Mouse (Mus musculus) testis, adult 2 months (tissue): ENCODE measurements around the gene Tiam1.

Experiments
- CTCF ChIP-seq: fragments of 200-500 bp; IDR thresholded peaks from 2 replicates; pipeline ENCODE4 v1.5.1; 2012; ENCODE audit warnings: low read depth, mild to moderate bottlenecking, inconsistent platforms, low read length, moderate library complexity; ENCODE audit not compliant: control insufficient read depth, insufficient read depth, insufficient replicate concordance
- POLR2A ChIP-seq: fragments of 200-500 bp; IDR thresholded peaks from 2 replicates; pipeline ENCODE4 v1.6.1; 2012; ENCODE audit warnings: low read depth, mild to moderate bottlenecking, inconsistent platforms, low read length, moderate library complexity; ENCODE audit not compliant: control insufficient read depth

DNA sequence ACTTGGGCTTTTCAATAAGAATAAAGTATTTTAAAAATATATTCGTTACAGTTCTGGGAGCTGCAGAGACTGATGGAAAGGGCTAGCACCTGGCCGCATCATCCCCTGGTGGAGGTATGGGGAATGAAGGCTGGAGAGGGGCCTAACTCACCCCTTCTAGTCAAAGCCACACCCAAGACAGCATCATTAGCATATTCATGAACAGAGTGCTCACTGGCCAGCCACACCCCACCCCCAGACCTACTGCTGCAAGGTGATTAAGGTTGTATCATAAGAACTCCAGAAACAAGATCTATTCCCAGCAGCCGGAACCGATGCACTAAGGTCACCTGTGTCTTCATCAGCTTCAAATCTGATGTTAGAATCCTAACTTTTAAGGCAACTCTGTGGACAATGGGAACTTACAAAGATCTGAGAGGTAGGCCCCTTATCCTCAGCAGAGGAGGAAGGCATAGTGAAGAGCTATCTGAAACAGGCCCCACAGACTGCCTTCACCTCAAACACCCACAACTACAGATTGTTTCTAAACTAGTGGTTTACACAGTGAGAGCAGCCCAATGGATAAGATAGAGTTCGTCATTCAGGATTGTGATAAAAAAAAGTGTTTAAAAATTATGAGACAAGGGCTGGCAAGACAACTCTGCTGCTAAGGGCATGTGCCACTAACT is 153.1 kb downstream of the Tiam1 start:
- TF ChIP-seq CTCF (no peak), POLR2A (no peak)
